Mouse (Mus musculus) embryonic facial prominence, embryonic 12.5 days (tissue): ENCODE results near the gene Npas1. TPM values are rescaled to one million over a fixed set of nuclear protein-coding genes. Genes with fewer than 3 reads are reported as not detected.

Experiments
- ATAC-seq: fragments of 200-750 bp; cut with Nextera tagmentation; 2 replicates; pipeline ENCODE4 v1.8.0; 2017; ENCODE audit not compliant: insufficient number of reproducible peaks, insufficient read depth, low FRiP score, low TSS enrichment
- H3K27ac ChIP-seq: fragments of 300-500 bp; sonication (generic); 2 replicates; pipeline ENCODE4 v1.5.1; 2016; ENCODE audit warnings: mild to moderate bottlenecking
- H3K27me3 ChIP-seq: fragments of 300-500 bp; sonication (generic); 2 replicates; pipeline ENCODE4 v1.6.1; 2016; ENCODE audit warnings: mild to moderate bottlenecking, moderate library complexity
- H3K36me3 ChIP-seq: fragments of 300-500 bp; sonication (generic); 2 replicates; pipeline ENCODE4 v1.6.1; 2016; ENCODE audit warnings: mild to moderate bottlenecking
- H3K4me1 ChIP-seq: fragments of 300-500 bp; sonication (generic); 2 replicates; pipeline ENCODE4 v1.6.1; 2016
- H3K4me2 ChIP-seq: fragments of 300-500 bp; sonication (generic); replicated peaks from 2 replicates; pipeline ENCODE4 v1.6.1; 2016; ENCODE audit warnings: mild to moderate bottlenecking, moderate library complexity
- H3K4me3 ChIP-seq: fragments of 300-500 bp; sonication (generic); 2 replicates; pipeline ENCODE4 v1.5.1; 2016; ENCODE audit warnings: mild to moderate bottlenecking
- H3K9ac ChIP-seq: fragments of 300-500 bp; sonication (generic); 2 replicates; pipeline ENCODE4 v1.6.1; 2016; ENCODE audit warnings: mild to moderate bottlenecking, moderate library complexity
- H3K9me3 ChIP-seq: fragments of 300-500 bp; sonication (generic); 2 replicates; pipeline ENCODE4 v1.6.1; 2016; ENCODE audit warnings: mild to moderate bottlenecking, moderate library complexity
- WGBS: fragments of 180-500 bp; shearing (Covaris S2); methylation state at CpG from one replicate; pipeline ENCODE4 v1.1.7; 2016; 5-methylcytosine and 5-hydroxymethylcytosine counted together
- polyA plus RNA-seq: library from polyadenylated mRNA; unstranded; fragments of >200 nt; fragmentation: Nextera tagmentation; extraction: Ambion mirVana; gene quantifications from 2 replicates; pipeline ENCODE4 v1.2.1, GENCODE M21; 2016

Npas1 gene
- polyA plus RNA-seq, 1 experiment from 2014 or later, result 0.72 TPM

GRCm38 (mm10) chr7:16412930-16413329, 64.6 kb downstream of the Npas1 start:
- H3K36me3 ChIP-seq, result peaks cover 52% of the 10 kb centered on the region
- no peak overlapping the region for H3K4me3 ChIP-seq
- H3K27me3 ChIP-seq, result no peaks in the 10 kb centered on the region
- H3K4me1 ChIP-seq, result peaks cover 7% of the 10 kb centered on the region
- no peak overlapping the region for H3K9ac ChIP-seq
- no peaks in the 10 kb centered on the region for H3K9me3 ChIP-seq
- WGBS, result 70% methylated on average over 2 of the region's 2 CpGs
- no peak overlapping the region for H3K4me2 ChIP-seq
- ATAC-seq, result no peak
- H3K27ac ChIP-seq, result peak overlapping the region; percentile 46; the same call in 1 of the 2 replicates

- H3K9ac ChIP-seq, result no peak overlapping the region
- H3K4me1 ChIP-seq, result peaks cover 7% of the 10 kb centered on the region
- no peaks in the 10 kb centered on the region for H3K27me3 ChIP-seq
- no peak for ATAC-seq
- H3K9me3 ChIP-seq, result no peaks in the 10 kb centered on the region
- peak overlapping the region; percentile 46; the same call in 1 of the 2 replicates for H3K27ac ChIP-seq
- no peak overlapping the region for H3K4me2 ChIP-seq
- 89% methylated on average over 8 of the region's 8 CpGs for WGBS
- no peak overlapping the region for H3K4me3 ChIP-seq
- peaks cover 46% of the 10 kb centered on the region for H3K36me3 ChIP-seq
Observed at GRCm38 (mm10) chr7:16412220-16412896, 65.2 kb downstream of the Npas1 start.

GRCm38 (mm10) chr7:16411100-16411499, 66.4 kb downstream of the Npas1 start:
- no peak overlapping the region for H3K9ac ChIP-seq
- no peak overlapping the region for H3K27ac ChIP-seq
- H3K4me1 ChIP-seq, result peaks cover 9% of the 10 kb centered on the region
- H3K4me3 ChIP-seq, result no peak overlapping the region
- 90% methylated on average over 5 of the region's 5 CpGs for WGBS
- H3K36me3 ChIP-seq, result peaks cover 35% of the 10 kb centered on the region
- ATAC-seq, result no peak
- no peak overlapping the region for H3K4me2 ChIP-seq
- no peaks in the 10 kb centered on the region for H3K27me3 ChIP-seq
- H3K9me3 ChIP-seq, result no peaks in the 10 kb centered on the region

- no peaks in the 10 kb centered on the region for H3K27me3 ChIP-seq
- no peak overlapping the region for H3K4me2 ChIP-seq
- peaks cover 15% of the 10 kb centered on the region for H3K36me3 ChIP-seq
- no peaks in the 10 kb centered on the region for H3K9me3 ChIP-seq
- no peak overlapping the region for H3K4me3 ChIP-seq
- no peak for ATAC-seq
- peaks cover 30% of the 10 kb centered on the region for H3K4me1 ChIP-seq
- H3K27ac ChIP-seq, result no peak overlapping the region
- WGBS, result 92% methylated on average over 3 of the region's 3 CpGs
- no peak overlapping the region for H3K9ac ChIP-seq
Observed at GRCm38 (mm10) chr7:16406978-16407377, 70.5 kb downstream of the Npas1 start.

Other genes with a start within 250 kb of the Npas1 start
- 0.09 TPM in 1 of 2 replicates, not detected in the other for gene C5ar2, start 233.6 kb downstream of the Npas1 start, polyA plus RNA-seq
- 0.87 and 1.1 TPM in 2 replicates for gene C5ar1, start 218.2 kb downstream of the Npas1 start, polyA plus RNA-seq
- 22.8 and 24.8 TPM in 2 replicates for gene Inafm1, start 204.1 kb downstream of the Npas1 start, polyA plus RNA-seq
- 45.7 and 49.2 TPM in 2 replicates for gene Ccdc9, start 190.9 kb downstream of the Npas1 start, polyA plus RNA-seq
- gene Bbc3, start 169.3 kb downstream of the Npas1 start, polyA plus RNA-seq, result 7.4 and 8.5 TPM in 2 replicates
- 386 and 405 TPM in 2 replicates for gene Sae1, start 89.9 kb downstream of the Npas1 start, polyA plus RNA-seq
- 25.5 and 26.1 TPM in 2 replicates for gene Zc3h4, start 76.8 kb downstream of the Npas1 start, polyA plus RNA-seq
- gene Tmem160, start 24.9 kb downstream of the Npas1 start, polyA plus RNA-seq, result 57.7 and 66.8 TPM in 2 replicates
- gene Arhgap35, start 137.3 kb upstream of the Npas1 start, polyA plus RNA-seq, result 32.2 and 32.6 TPM in 2 replicates
- gene Ceacam15, start 198.0 kb upstream of the Npas1 start, polyA plus RNA-seq, result not detected in 2 replicates
- not detected in 2 replicates for gene Ceacam9, start 244.2 kb upstream of the Npas1 start, polyA plus RNA-seq